Mouse (Mus musculus): Measurements from ENCODE around the gene Tssk3.

Gene Tssk3

GRCm38 (mm10) chr4:129448713-129449112 lies 42.1 kb downstream of the Tssk3 start:
- Histone ChIP-seq H3K4me3 (replicated peaks; ENCODE audit: low read length) (no peak overlapping the region), H3K36me3 (ENCODE audit: insufficient read depth, low read length) (no peaks in the 10 kb centered on the region), H3K27me3 (ENCODE audit: insufficient read depth, low read length) (no peaks in the 10 kb centered on the region), H3K9me3 (ENCODE audit: low read length) (peaks cover 3% of the 10 kb centered on the region; the same call in 1 of the 2 replicates), H3K4me1 (replicated peaks; ENCODE audit: low read depth, low read length) (peaks cover 5% of the 10 kb centered on the region)
- TF ChIP-seq CTCF (conservative IDR thresholded peaks at IDR 0.05; ENCODE audit: low read length) (no peak), NANOG (IDR thresholded peaks at IDR 0.05; ENCODE audit: borderline replicate concordance, low read length) (no peak), POU5F1 (IDR thresholded peaks at IDR 0.05; ENCODE audit: borderline replicate concordance, low read length) (no peak)

GRCm38 (mm10) chr4:129447778-129448563 lies 42.9 kb downstream of the Tssk3 start:
- H3K4me1 ChIP-seq (replicated peaks; ENCODE audit: low read depth, low read length), result peaks cover 5% of the 10 kb centered on the region
- H3K9me3 ChIP-seq (ENCODE audit: low read length), result no peaks in the 10 kb centered on the region
- H3K4me3 ChIP-seq (replicated peaks; ENCODE audit: low read length), result no peak overlapping the region
- TF ChIP-seq CTCF (conservative IDR thresholded peaks at IDR 0.05; ENCODE audit: low read length) (no peak), NANOG (IDR thresholded peaks at IDR 0.05; ENCODE audit: borderline replicate concordance, low read length) (no peak), POU5F1 (IDR thresholded peaks at IDR 0.05; ENCODE audit: borderline replicate concordance, low read length) (no peak)
- no peaks in the 10 kb centered on the region for H3K36me3 ChIP-seq (ENCODE audit: insufficient read depth, low read length)
- H3K27me3 ChIP-seq (ENCODE audit: insufficient read depth, low read length), result peaks cover 5% of the 10 kb centered on the region

- Histone ChIP-seq H3K9me3 (ENCODE audit: low read length) (no peaks in the 10 kb centered on the region), H3K4me3 (replicated peaks; ENCODE audit: low read length) (no peak overlapping the region), H3K27me3 (ENCODE audit: insufficient read depth, low read length) (peaks cover 11% of the 10 kb centered on the region), H3K36me3 (ENCODE audit: insufficient read depth, low read length) (no peaks in the 10 kb centered on the region), H3K4me1 (replicated peaks; ENCODE audit: low read depth, low read length) (peaks cover 5% of the 10 kb centered on the region)
- TF ChIP-seq CTCF (conservative IDR thresholded peaks at IDR 0.05; ENCODE audit: low read length), result no peak
Observed at GRCm38 (mm10) chr4:129447360-129447759, 43.5 kb downstream of the Tssk3 start.

GRCm38 (mm10) chr4:129441145-129441544 lies 49.7 kb downstream of the Tssk3 start:
- TF ChIP-seq NANOG (IDR thresholded peaks at IDR 0.05; ENCODE audit: borderline replicate concordance, low read length) (no peak), POU5F1 (IDR thresholded peaks at IDR 0.05; ENCODE audit: borderline replicate concordance, low read length) (no peak), CTCF (conservative IDR thresholded peaks at IDR 0.05; ENCODE audit: low read length) (no peak)
- peak overlapping the region; percentile 90 for H3K4me3 ChIP-seq (replicated peaks; ENCODE audit: low read length)
- H3K36me3 ChIP-seq (ENCODE audit: insufficient read depth, low read length), result no peaks in the 10 kb centered on the region
- 0 out of 2 replicates have a peak, but pooled peaks cover 4% of the 10 kb centered on the region for H3K9me3 ChIP-seq (ENCODE audit: low read length)
- H3K4me1 ChIP-seq (replicated peaks; ENCODE audit: low read depth, low read length), result peaks cover 18% of the 10 kb centered on the region
- peaks cover 15% of the 10 kb centered on the region for H3K27me3 ChIP-seq (ENCODE audit: insufficient read depth, low read length)

- peaks cover 18% of the 10 kb centered on the region for H3K4me1 ChIP-seq (replicated peaks; ENCODE audit: low read depth, low read length)
- 0 out of 2 replicates have a peak, but pooled peaks cover 4% of the 10 kb centered on the region for H3K9me3 ChIP-seq (ENCODE audit: low read length)
- peak within 1 kb of the TSS; percentile 90 for H3K4me3 ChIP-seq (replicated peaks; ENCODE audit: low read length)
Observed at GRCm38 (mm10) chr4:129440340-129441063, 50.3 kb downstream of the Tssk3 start, which contains the start of gene Zbtb8b. Gene Zbtb8b, minus strand, starts transcription at chr4:129440853.

More at GRCm38 (mm10) chr4:129440340-129441063, 50.3 kb downstream of the Tssk3 start, which contains the start of gene Zbtb8b:
- TF ChIP-seq CTCF (conservative IDR thresholded peaks at IDR 0.05; ENCODE audit: low read length), result no peak
- no peak for TF ChIP-seq POU5F1 (IDR thresholded peaks at IDR 0.05; ENCODE audit: borderline replicate concordance, low read length)
- no peaks in the 10 kb centered on the region for H3K36me3 ChIP-seq (ENCODE audit: insufficient read depth, low read length)
- H3K27me3 ChIP-seq (ENCODE audit: insufficient read depth, low read length), result peaks cover 15% of the 10 kb centered on the region

All from E14TG2a.4 (cell line).